Mouse (Mus musculus) hematopoietic stem cell, adult 5-6 weeks (primary cell): ENCODE results near the gene Skp2. TPM values are rescaled to one million over a fixed set of nuclear protein-coding genes. Genes with fewer than 3 reads are reported as not detected.

Experiments used
- total RNA-seq: library from RNA; stranded (forward); fragments of 172-1452, 232-1000 nt; gene quantifications from 2 replicates; pipeline ENCODE4 v1.2.3, GENCODE M21; 2017

Skp2 gene
- total RNA-seq, 1 experiment from 2014 or later, result 12.6 TPM

Other genes with a start within 250 kb of the Skp2 start
- gene Ranbp3l, start 187.5 kb downstream of the Skp2 start, total RNA-seq, result not detected in 2 replicates
- 71.3 and 80.0 TPM in 2 replicates for gene Nadk2, start 84.2 kb downstream of the Skp2 start, total RNA-seq
- 11.3 and 13.8 TPM in 2 replicates for gene Lmbrd2, start 14.9 kb downstream of the Skp2 start, total RNA-seq
- gene Ugt3a1, start 121.5 kb upstream of the Skp2 start, total RNA-seq, result not detected in 2 replicates
- gene Ugt3a2, start 180.1 kb upstream of the Skp2 start, total RNA-seq, result not detected in 2 replicates